In the genomic region with DNA sequence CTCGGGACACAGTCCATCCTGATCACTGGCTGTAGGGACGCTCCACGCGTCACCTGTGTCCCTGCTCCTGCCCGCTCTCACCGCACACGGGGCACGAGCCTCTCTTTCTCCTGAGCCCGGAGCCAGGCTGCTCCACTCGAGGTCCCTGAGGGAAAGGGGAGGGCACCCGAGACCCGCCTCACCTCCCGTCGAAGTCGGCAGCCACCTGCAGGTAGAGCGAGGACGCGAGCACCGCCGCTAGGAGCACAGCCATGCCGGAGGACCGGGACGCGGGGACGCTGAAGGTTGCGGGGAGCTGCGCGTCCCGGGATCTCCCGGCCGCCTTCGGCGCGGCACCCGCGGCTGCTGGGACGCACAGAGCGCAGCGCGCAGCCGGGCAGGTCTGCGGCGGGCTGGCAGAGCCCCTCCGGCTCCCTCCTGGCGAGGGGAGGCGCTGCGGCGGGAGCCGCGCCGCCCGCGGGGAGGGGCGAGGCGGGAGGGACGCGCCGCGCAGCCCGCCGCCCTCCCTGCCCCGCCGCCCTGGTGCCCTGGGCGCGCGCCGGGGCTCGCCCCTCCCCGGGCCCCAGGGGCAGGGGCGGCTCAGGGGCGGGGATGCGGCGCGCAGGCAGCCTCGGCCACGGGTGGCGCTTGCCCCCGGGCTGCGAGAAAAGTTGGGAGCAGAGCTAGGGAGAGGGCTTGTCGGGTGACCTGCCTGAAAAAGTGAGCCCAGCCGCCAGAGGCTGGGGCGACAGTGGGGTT, we compare ENCODE assay signal across 8 mouse cellular contexts. TPM values are rescaled to one million over a fixed set of nuclear protein-coding genes. Genes with fewer than 3 reads are reported as not detected.
DNase-seq lines count a peak whose midpoint lies in the region; ATAC-seq and TF ChIP-seq lines count a peak whose summit lies in the region.

Gene Npnt, minus strand, starts transcription at position 501 of the 738 bp plus-strand sequence.

- peak; percentile 51; the same call in 1 of the 2 replicates for TF ChIP-seq POLR2A in lung, adult 2 months (IDR thresholded peaks at IDR 0.05; ENCODE audit: borderline replicate concordance, extremely low read depth, low read depth, low read length)
- no peak for TF ChIP-seq POLR2A in olfactory bulb, adult 2 months (IDR thresholded peaks at IDR 0.05; ENCODE audit: insufficient read depth, low read depth, low read length)

- no peak for TF ChIP-seq EP300 in heart, postnatal 0 days (IDR thresholded peaks at IDR 0.05; ENCODE audit: low read depth)

- peak within 1 kb of the TSS; percentile 79 for H3K4me3 ChIP-seq in heart, postnatal 0 days (ENCODE audit: low read depth, low read length)
- peak within 1 kb of the TSS; percentile 73 for H3K4me3 ChIP-seq in lung, adult 2 months (replicated peaks; ENCODE audit: extremely low read depth, low read depth, low read length)
- H3K4me3 ChIP-seq in olfactory bulb, adult 2 months (ENCODE audit: insufficient read depth, low read depth, low read length), result peak within 1 kb of the TSS; percentile 62

- H3K27me3 ChIP-seq in heart, postnatal 0 days (ENCODE audit: control insufficient read depth, insufficient read depth, low read length), result peaks cover 19% of the 10 kb centered on the region

- peak within 1 kb of the TSS; percentile 100 for H3K4me2 ChIP-seq in heart, postnatal 0 days (ENCODE audit: low read depth, low read length)

- peak within 1 kb of the TSS; percentile 47 for H3K9ac ChIP-seq in heart, postnatal 0 days (replicated peaks; ENCODE audit: low read depth, low read length)

- H3K27ac ChIP-seq in heart, postnatal 0 days (ENCODE audit: low read depth), result no peak within 1 kb of the TSS
- no peak within 1 kb of the TSS for H3K27ac ChIP-seq in olfactory bulb, adult 2 months (ENCODE audit: insufficient read depth, low read depth, low read length)

- WGBS in heart, postnatal 0 days, result under 1% methylated on average over 56 of the region's 82 CpGs
- WGBS in lung, adult 2 months, result under 1% methylated on average over 79 of the region's 82 CpGs
- WGBS in olfactory bulb, adult 2 months, result under 1% methylated on average over 82 of the region's 82 CpGs

- TF ChIP-seq CTCF in heart, postnatal 0 days (IDR thresholded peaks at IDR 0.05; ENCODE audit: low read depth), result no peak; the same call in 1 of the 2 replicates
- TF ChIP-seq CTCF in lung, adult 2 months (IDR thresholded peaks at IDR 0.05; ENCODE audit: insufficient read depth, low read length), result no peak
- no peak for TF ChIP-seq CTCF in olfactory bulb, adult 2 months (IDR thresholded peaks at IDR 0.05; ENCODE audit: insufficient read depth, low read depth, low read length)

- peak; percentile 19 for DNase-seq in right cerebral cortex, adult 18-20 months
- DNase-seq in right cerebral cortex, postnatal 36 days (ENCODE audit: low spot score in 2 of 2), result no peak
- peak; percentile 80 for DNase-seq in embryo, embryonic 11 days
- peak; percentile 24 for DNase-seq in heart, postnatal 0 days (ENCODE audit: low spot score)
- DNase-seq in kidney, postnatal 36 days, result peak; percentile 44 to 68
- peak; percentile 66 for DNase-seq in lung, adult 2 months
- no peak for DNase-seq in T-cell, adult 2 months (ENCODE audit: low spot score)

- H3K36me3 ChIP-seq in heart, postnatal 0 days (replicated peaks; ENCODE audit: control insufficient read depth, insufficient read depth, low read length), result no peaks in the 10 kb centered on the region

- ATAC-seq in heart, postnatal 0 days (ENCODE audit: insufficient read depth, low read depth), result peak; percentile 69

- H3K4me1 ChIP-seq in heart, postnatal 0 days (ENCODE audit: control insufficient read depth, insufficient read depth), result peaks cover 5% of the 10 kb centered on the region
- peaks cover 5% of the 10 kb centered on the region; the same call in 1 of the 2 replicates for H3K4me1 ChIP-seq in lung, adult 2 months (ENCODE audit: control insufficient read depth, insufficient read depth, low read length)
- peaks cover 12% of the 10 kb centered on the region for H3K4me1 ChIP-seq in olfactory bulb, adult 2 months (ENCODE audit: control insufficient read depth, insufficient read depth, low read length)

- H3K9me3 ChIP-seq in heart, postnatal 0 days (replicated peaks; ENCODE audit: control insufficient read depth, low read length), result no peaks in the 10 kb centered on the region

RNA-seq across cellular contexts. Expression of gene Npnt, which starts in this region (rescaled TPM):
- 0.73 and 1.6 TPM in 2 replicates for total RNA-seq in heart, postnatal 0 days (2014; rRNA removed; ENCODE audit: low replicate concordance)
- 2.1 and 2.4 TPM in 2 replicates for polyA plus RNA-seq in heart, postnatal 0 days (2015; fragmentation: Nextera tagmentation; extraction: Ambion mirVana)
- 401 and 498 TPM in 2 replicates for polyA plus RNA-seq in lung, adult 2 months (2012; rRNA removed)
- not detected in 2 replicates for polyA plus RNA-seq in olfactory bulb, adult 2 months (2012; ENCODE audit: insufficient read depth, insufficient read length, low replicate concordance, missing spikeins)

Comparison
In these comparisons a context has a peak if more than half of its experiments do, and no peak if none do; other contexts are left out.
1. RNA of gene Npnt (polyA plus RNA-seq): 401 to 498 TPM in lung, adult 2 months; 2.1 to 2.4 TPM in heart, postnatal 0 days and not detected in olfactory bulb, adult 2 months; every median in the first group is over 100 times any median in the second.
2. DNase-seq: peak in right cerebral cortex, adult 18-20 months (single experiment), embryo, embryonic 11 days (single experiment), heart, postnatal 0 days (single experiment), kidney, postnatal 36 days (2 of 2) and lung, adult 2 months (single experiment); none in right cerebral cortex, postnatal 36 days (0 of 2) and T-cell, adult 2 months (single experiment).
3. Peak in every context shown above with its lines, with median percentiles within 50 percentile points of each other: H3K4me3 ChIP-seq.